In genomic region chr9:97953746-97954359, GRCm38 (mm10) we compare ENCODE assay signal across 13 mouse cellular contexts.
"Had no signal": no experiment of that assay in that cellular context is flagged by ENCODE, and none has a peak within 500 bp of the region (broad histone marks: within the 10 kb centered on the region; RNA-seq: fewer than 3 reads in every experiment).

No protein-coding gene starts in this region.

- H3K4me3 ChIP-seq: limb, embryonic 13.5 days; lung, embryonic 15.5 days; midbrain, embryonic 13.5 days had no signal

- H3K4me1 ChIP-seq: lung, embryonic 15.5 days; midbrain, embryonic 13.5 days had no signal

- H3K27ac ChIP-seq: hindbrain, postnatal 0 days; kidney, postnatal 0 days; limb, embryonic 13.5 days; liver, embryonic 14.5 days; lung, embryonic 15.5 days; midbrain, embryonic 13.5 days; stomach, postnatal 0 days had no signal

- DNase-seq: kidney, adult 11 months; kidney, adult 9 months; kidney, postnatal 36 days; right cerebral cortex, postnatal 25 days; thymus, adult 18-20 months; thymus, postnatal 14 days had no signal
